Mouse (Mus musculus) duodenum, adult 2 months (tissue): Measurements from ENCODE around the gene Slc25a21. TPM values are rescaled to one million over a fixed set of nuclear protein-coding genes. Genes with fewer than 3 reads are reported as not detected.

Experiments used
- polyA plus RNA-seq: library from polyadenylated mRNA; depleted of rRNA; stranded (reverse); fragments of >200 nt; gene quantifications from 2 replicates; pipeline ENCODE4 v1.2.3, GENCODE M21; 2012; ENCODE audit warnings: low replicate concordance; rRNA removed

The Slc25a21 gene
- polyA plus RNA-seq, result not detected in 2 replicates

GRCm38 (mm10) chr12:57197363-57198026 is at the start of gene Slc25a21:
Gene Slc25a21, minus strand, starts transcription at chr12:57197472.

GRCm38 (mm10) chr12:57230192-57230706 is 33.0 kb upstream of the Slc25a21 start, which contains the start of the genes Prps1l3 and Mipol1:
Gene Prps1l3, plus strand, starts transcription at chr12:57230412.
Gene Mipol1, plus strand, starts transcription at chr12:57230427.

GRCm38 (mm10) chr12:56691427-56692079 is 505.7 kb downstream of the Slc25a21 start, which contains the start of gene Pax9:
Gene Pax9, plus strand, starts transcription at chr12:56691767.

Other genes with a start within 250 kb of the Slc25a21 start
- 2.3 and 5.1 TPM in 2 replicates for gene Prps1l3, start 32.9 kb upstream of the Slc25a21 start, polyA plus RNA-seq
- 0.20 and 1.1 TPM in 2 replicates for gene Mipol1, start 33.0 kb upstream of the Slc25a21 start, polyA plus RNA-seq